Mouse (Mus musculus): Measurements from ENCODE around the gene Tspan32.

DNA sequence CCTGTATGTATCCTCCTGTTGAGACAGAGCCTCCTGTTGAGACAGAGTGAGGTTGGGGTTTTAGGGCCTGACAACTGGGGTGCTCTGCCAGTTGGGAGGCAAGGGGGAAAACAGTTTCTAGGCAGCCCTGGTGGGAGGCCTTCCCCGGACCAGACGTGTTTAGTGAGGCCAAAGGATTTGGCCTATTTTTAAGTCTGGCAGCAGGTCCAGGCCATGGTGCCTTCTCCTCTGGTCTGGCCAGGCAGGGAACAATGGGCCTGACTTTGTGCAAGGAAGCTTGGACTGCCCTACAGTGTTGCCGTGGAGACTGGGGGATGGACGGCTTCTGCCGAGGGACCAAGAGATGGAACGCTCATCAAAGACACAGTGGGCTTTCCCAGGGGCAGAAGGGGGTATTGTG is 59.4 kb downstream of the Tspan32 start:
- TF ChIP-seq CTCF (IDR thresholded peaks at IDR 0.05; ENCODE audit: low read depth) (no peak), EP300 (IDR thresholded peaks at IDR 0.05; ENCODE audit: low read depth) (no peak)
